Mouse (Mus musculus): Measurements from ENCODE around the gene Cd247. TPM values are rescaled to one million over a fixed set of nuclear protein-coding genes. Genes with fewer than 3 reads are reported as not detected.
"Not testable (repeated sequence)": the region's sequence is repeated elsewhere in the genome, so short reads cannot be mapped to it uniquely, and the experiment has no call there.

Gene Cd247
- 0.99 and 1.00 TPM in 2 replicates for polyA plus RNA-seq (2015; fragmentation: Nextera tagmentation; extraction: Ambion mirVana)

DNA sequence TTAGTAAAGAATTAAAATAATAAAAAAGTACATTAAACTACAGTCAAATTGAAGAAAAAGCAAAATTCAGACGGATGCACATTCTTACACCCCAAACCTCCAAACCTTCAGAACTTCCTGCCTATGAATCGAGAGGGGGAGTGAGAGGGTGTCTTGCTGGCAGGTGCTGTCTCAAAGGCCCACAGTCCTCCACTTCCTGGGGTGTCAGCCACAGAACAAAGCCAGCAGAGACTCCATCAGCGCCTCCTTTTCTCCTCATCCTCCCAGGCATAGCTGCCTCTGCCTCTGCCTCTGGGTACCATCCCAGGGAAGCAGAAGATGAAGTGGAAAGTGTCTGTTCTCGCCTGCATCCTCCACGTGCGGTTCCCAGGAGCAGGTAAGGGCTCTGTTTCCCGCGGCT is at the start of gene Cd247:
Cd247 (plus strand) TSS at position 171 of the 400 bp plus-strand sequence.
- ATAC-seq (ENCODE audit: insufficient number of reproducible peaks, low FRiP score, low TSS enrichment, low read depth), result no peak
- H3K36me3 ChIP-seq, result no peaks in the 10 kb centered on the region
- 78% methylated on average over 8 of the region's 8 CpGs for WGBS
- H3K4me3 ChIP-seq (replicated peaks), result no peak within 1 kb of the TSS
- H3K4me2 ChIP-seq (replicated peaks), result no peak within 1 kb of the TSS
- no peak within 1 kb of the TSS for H3K9ac ChIP-seq
- no peak within 1 kb of the TSS for H3K27ac ChIP-seq (replicated peaks)
- no peaks in the 10 kb centered on the region for H3K9me3 ChIP-seq (replicated peaks)
- peaks cover 32% of the 10 kb centered on the region for H3K27me3 ChIP-seq
- peaks cover 3% of the 10 kb centered on the region; the same call in 1 of the 2 replicates for H3K4me1 ChIP-seq

- H3K9me3 ChIP-seq (replicated peaks), result no peaks in the 10 kb centered on the region
- 0 out of 2 replicates have a peak, but pooled peaks cover 3% of the 10 kb centered on the region for H3K4me1 ChIP-seq
- no peaks in the 10 kb centered on the region for H3K36me3 ChIP-seq
- WGBS, result 74% methylated on average over 1 of the region's 1 CpGs
- no peak overlapping the region for H3K4me2 ChIP-seq (replicated peaks)
- no peak overlapping the region for H3K27ac ChIP-seq (replicated peaks)
- ATAC-seq (ENCODE audit: insufficient number of reproducible peaks, low FRiP score, low TSS enrichment, low read depth), result no peak
- no peak overlapping the region for H3K4me3 ChIP-seq (replicated peaks)
- H3K9ac ChIP-seq, result no peak overlapping the region
- no peaks in the 10 kb centered on the region for H3K27me3 ChIP-seq
These were observed 49.5 kb upstream of the Cd247 start for GRCm38 (mm10) chr1:165738985-165739384.

DNA sequence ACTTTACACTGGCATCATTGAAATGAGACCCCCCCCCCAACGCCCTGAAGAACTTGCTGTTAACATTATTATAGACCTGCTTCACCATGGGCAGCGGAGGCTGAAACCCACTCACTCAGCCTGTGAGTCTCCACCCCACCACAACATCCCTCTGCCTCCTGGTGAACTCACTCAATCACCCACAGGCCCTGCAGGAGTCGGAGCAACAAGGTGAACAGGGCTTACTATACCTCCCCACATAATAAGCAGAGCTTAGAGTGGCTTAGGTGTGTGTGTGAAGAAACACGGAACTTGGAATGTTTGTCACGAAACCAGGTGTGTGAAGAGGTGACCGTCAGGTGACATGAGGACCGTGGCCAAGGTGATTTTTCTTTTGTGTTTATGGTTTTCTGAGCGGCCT is 46.5 kb upstream of the Cd247 start:
- H3K4me2 ChIP-seq (replicated peaks), result no peak overlapping the region
- ATAC-seq (ENCODE audit: insufficient number of reproducible peaks, low FRiP score, low TSS enrichment, low read depth), result no peak
- no peak overlapping the region for H3K4me3 ChIP-seq (replicated peaks)
- whole genome bisulfite sequencing, result 81% methylated on average over 8 of the region's 8 CpGs
- H3K27ac ChIP-seq (replicated peaks), result no peak overlapping the region
- no peak overlapping the region for H3K9ac ChIP-seq
- no peaks in the 10 kb centered on the region for H3K4me1 ChIP-seq
- H3K27me3 ChIP-seq, result no peaks in the 10 kb centered on the region
- H3K9me3 ChIP-seq (replicated peaks), result no peaks in the 10 kb centered on the region
- no peaks in the 10 kb centered on the region for H3K36me3 ChIP-seq

GRCm38 (mm10) chr1:165748053-165748452 is 40.4 kb upstream of the Cd247 start:
- no peak overlapping the region for H3K4me2 ChIP-seq (replicated peaks)
- H3K4me3 ChIP-seq (replicated peaks), result no peak overlapping the region
- WGBS, result 57% methylated on average over 11 of the region's 11 CpGs
- H3K36me3 ChIP-seq, result no peaks in the 10 kb centered on the region
- H3K27ac ChIP-seq (replicated peaks), result no peak overlapping the region
- no peak for ATAC-seq (ENCODE audit: insufficient number of reproducible peaks, low FRiP score, low TSS enrichment, low read depth)
- H3K9me3 ChIP-seq (replicated peaks), result no peaks in the 10 kb centered on the region
- no peaks in the 10 kb centered on the region for H3K27me3 ChIP-seq
- H3K9ac ChIP-seq, result no peak overlapping the region
- H3K4me1 ChIP-seq, result no peaks in the 10 kb centered on the region

DNA sequence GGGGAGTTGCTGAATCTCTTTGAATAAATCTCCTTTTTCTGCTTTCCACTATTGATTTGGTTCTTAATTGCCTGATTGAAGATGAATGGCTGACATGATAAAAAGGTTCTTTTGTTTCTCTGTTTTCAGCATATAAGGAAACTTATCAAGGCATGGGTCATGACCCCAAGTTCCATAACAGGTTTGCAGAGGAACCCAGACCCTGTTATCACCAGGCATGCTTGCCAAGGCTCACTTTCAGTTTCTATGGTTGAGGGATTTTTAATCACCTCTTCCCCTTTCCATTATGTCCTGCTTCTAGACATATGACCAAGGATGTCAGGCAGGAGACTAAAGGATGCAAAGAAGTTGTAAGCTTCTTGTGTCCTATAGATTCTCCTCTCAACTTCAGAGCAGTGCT is 37.3 kb upstream of the Cd247 start:
- H3K36me3 ChIP-seq, result no peaks in the 10 kb centered on the region
- H3K9me3 ChIP-seq (replicated peaks), result no peaks in the 10 kb centered on the region
- no peak overlapping the region for H3K4me3 ChIP-seq (replicated peaks)
- no peaks in the 10 kb centered on the region for H3K27me3 ChIP-seq
- no peaks in the 10 kb centered on the region for H3K4me1 ChIP-seq
- H3K4me2 ChIP-seq (replicated peaks), result no peak overlapping the region
- ATAC-seq (ENCODE audit: insufficient number of reproducible peaks, low FRiP score, low TSS enrichment, low read depth), result no peak
- no peak overlapping the region for H3K27ac ChIP-seq (replicated peaks)
- no peak overlapping the region for H3K9ac ChIP-seq

DNA sequence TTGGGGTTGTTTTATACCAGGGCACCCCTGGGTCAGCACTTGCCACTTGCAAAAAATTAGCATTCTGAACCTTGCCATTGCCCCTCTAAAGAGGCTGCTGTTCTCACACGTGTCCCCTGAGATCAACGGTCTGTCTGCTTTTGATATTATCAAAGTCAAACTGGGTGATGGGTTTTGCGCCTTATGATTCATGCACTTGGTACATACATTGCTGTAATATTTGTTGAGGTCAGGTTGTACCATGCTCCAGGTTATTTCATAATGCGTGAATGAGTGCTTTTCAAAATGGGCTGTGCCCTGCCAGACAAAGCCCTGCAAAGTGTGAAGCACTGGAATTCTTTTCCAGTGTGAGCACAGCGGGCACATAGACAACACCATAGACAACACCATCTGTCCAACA is 36.6 kb upstream of the Cd247 start:
- no peak for ATAC-seq (ENCODE audit: insufficient number of reproducible peaks, low FRiP score, low TSS enrichment, low read depth)
- Histone ChIP-seq H3K9me3 (replicated peaks) (no peaks in the 10 kb centered on the region), H3K27me3 (no peaks in the 10 kb centered on the region), H3K36me3 (no peaks in the 10 kb centered on the region), H3K27ac (replicated peaks) (no peak overlapping the region), H3K4me3 (replicated peaks) (no peak overlapping the region), H3K9ac (no peak overlapping the region), H3K4me2 (replicated peaks) (no peak overlapping the region), H3K4me1 (no peaks in the 10 kb centered on the region)
- WGBS, result 76% methylated on average over 5 of the region's 5 CpGs

GRCm38 (mm10) chr1:165754205-165754604 is 34.3 kb upstream of the Cd247 start:
- no peaks in the 10 kb centered on the region for H3K4me1 ChIP-seq

DNA sequence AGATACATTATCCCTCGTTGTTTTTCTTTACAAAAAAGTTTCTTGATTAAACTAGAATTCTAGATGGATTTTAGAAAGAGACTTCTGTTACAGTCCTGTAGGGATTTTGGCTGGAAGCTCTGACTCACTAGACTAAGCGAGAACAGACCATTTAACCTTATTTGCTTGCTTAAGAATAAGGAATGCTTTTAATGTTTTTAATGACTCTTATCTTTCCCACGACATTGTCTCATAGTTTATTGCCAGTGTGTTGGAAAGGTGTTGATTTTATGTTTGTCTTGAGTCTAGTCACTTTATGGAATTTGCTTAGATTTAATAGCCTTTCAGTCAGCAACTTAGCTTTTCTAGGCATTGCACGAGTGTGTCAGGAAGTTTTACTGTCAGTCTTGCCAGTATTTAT is 33.3 kb upstream of the Cd247 start:
- no peaks in the 10 kb centered on the region for H3K36me3 ChIP-seq
- 42% methylated on average over 4 of the region's 4 CpGs for WGBS
- H3K9me3 ChIP-seq (replicated peaks), result no peaks in the 10 kb centered on the region
- no peak overlapping the region for H3K9ac ChIP-seq
- H3K4me1 ChIP-seq, result no peaks in the 10 kb centered on the region
- H3K4me3 ChIP-seq (replicated peaks), result no peak overlapping the region
- H3K27me3 ChIP-seq, result no peaks in the 10 kb centered on the region
- ATAC-seq (ENCODE audit: insufficient number of reproducible peaks, low FRiP score, low TSS enrichment, low read depth), result no peak
- no peak overlapping the region for H3K4me2 ChIP-seq (replicated peaks)
- no peak overlapping the region for H3K27ac ChIP-seq (replicated peaks)

More at GRCm38 (mm10) chr1:165754205-165754604, 34.3 kb upstream of the Cd247 start:
- Histone ChIP-seq H3K9me3 (replicated peaks) (no peaks in the 10 kb centered on the region), H3K36me3 (no peaks in the 10 kb centered on the region), H3K27me3 (no peaks in the 10 kb centered on the region), H3K27ac (replicated peaks) (no peak overlapping the region), H3K4me2 (replicated peaks) (no peak overlapping the region), H3K9ac (no peak overlapping the region), H3K4me3 (replicated peaks) (no peak overlapping the region)
- ATAC-seq (ENCODE audit: insufficient number of reproducible peaks, low FRiP score, low TSS enrichment, low read depth), result no peak
- 81% methylated on average over 6 of the region's 6 CpGs for WGBS

DNA sequence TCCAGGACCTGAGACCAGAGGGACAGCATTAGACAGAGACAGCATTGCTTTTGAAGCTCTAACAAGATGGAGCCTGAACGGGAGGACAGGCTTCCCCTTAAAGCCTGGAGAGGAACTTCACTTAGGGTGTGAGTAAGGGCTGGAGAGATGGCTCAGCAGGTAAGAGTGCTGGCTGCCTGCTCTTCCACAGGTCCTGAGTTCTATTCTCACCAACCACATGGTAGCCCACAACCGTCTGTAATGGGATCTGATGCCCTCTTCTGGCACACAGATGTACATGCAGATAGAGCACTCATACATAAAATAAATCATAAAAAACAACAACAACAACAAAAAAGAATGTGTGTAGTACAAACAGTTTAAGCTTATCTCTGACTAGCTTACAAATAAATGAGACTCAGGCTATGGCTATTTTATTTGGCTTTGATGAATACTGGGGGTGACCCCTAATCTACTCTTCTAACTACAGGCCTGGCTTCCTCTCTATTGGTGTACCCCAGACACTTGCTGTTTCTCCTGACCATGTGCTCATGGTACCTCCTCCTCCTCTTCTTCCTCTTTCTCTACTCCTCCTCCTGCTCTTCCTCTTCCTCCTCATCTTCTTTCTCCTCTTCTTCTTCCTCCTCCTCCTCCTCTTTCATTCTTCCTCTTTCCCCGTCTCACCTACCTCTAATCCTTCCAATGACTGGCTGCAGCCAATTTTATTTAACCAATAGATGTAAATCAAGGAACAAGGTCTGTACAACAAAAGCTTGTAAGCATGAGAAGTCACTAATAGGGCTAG is 26.8 kb upstream of the Cd247 start:
- 72% methylated on average over 3 of the region's 3 CpGs for WGBS
- H3K4me1 ChIP-seq, result peaks cover 11% of the 10 kb centered on the region
- H3K9ac ChIP-seq, result no peak overlapping the region

DNA sequence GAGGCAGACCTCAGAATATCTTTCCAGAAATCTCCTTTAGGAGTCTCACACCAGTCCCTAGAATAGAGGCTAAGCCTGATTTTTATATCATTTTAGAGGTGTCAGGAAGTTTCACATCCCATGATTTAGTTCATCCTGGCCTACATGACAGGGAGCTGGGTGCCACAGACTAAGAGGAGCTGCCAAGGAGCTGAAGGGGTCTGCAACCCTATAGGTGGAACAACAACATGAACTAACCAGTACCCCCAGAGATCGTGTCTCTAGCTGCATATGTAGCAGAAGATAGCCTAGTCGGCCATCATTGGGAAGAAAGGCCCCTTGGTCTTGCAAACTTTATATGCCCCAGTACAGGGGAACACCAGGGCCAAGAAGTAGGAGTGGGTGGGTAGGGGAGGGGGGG is 26.0 kb upstream of the Cd247 start:
- WGBS, result 65% methylated on average over 2 of the region's 2 CpGs
- H3K9me3 ChIP-seq (replicated peaks); H3K27ac ChIP-seq (replicated peaks); H3K9ac ChIP-seq; H3K36me3 ChIP-seq; H3K4me2 ChIP-seq (replicated peaks); H3K27me3 ChIP-seq; ATAC-seq (ENCODE audit: insufficient number of reproducible peaks, low FRiP score, low TSS enrichment, low read depth); H3K4me3 ChIP-seq (replicated peaks): not testable (repeated sequence)
- peaks cover 11% of the 10 kb centered on the region for H3K4me1 ChIP-seq

More for the DNA sequence above, 26.8 kb upstream of the Cd247 start:
- no peak for ATAC-seq (ENCODE audit: insufficient number of reproducible peaks, low FRiP score, low TSS enrichment, low read depth)
- no peak overlapping the region for H3K4me2 ChIP-seq (replicated peaks)
- no peaks in the 10 kb centered on the region for H3K9me3 ChIP-seq (replicated peaks)
- H3K27ac ChIP-seq (replicated peaks), result no peak overlapping the region
- H3K4me3 ChIP-seq (replicated peaks), result no peak overlapping the region
- H3K36me3 ChIP-seq, result no peaks in the 10 kb centered on the region
- H3K27me3 ChIP-seq, result no peaks in the 10 kb centered on the region

DNA sequence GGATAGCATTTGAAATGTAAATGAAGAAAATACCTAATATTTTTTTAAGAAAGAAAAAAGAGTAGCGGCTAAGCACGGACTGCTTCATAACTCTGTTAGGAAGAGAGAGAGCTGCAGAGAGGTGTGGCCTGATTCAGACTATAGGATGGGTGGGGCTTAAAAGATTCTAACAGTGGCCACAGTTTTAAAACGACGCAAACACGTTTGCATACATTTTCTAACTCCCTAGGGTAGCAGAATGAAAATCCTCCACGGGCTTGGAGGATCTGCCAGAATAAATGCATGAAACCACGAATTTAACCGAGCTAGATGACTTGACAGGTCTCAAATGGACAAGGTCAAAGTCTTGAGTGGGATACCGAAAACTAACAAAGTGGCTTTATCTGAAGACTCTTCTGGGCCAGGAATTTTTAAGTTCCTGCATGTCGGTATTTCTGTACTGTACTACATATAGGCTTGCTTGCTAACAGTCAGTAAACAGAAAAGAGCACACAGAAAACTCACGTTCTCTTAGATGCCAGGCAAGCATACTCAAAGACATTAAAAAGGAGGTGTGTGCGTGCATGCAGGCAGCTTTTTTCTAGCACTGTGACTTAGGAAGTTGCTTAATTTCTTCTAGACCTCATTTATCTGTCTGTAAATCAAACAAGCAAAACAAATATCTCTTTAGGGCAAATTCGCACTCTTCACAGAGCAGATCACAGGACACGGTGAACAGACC is 25.4 kb upstream of the Cd247 start:
- Histone ChIP-seq H3K9me3 (replicated peaks) (no peaks in the 10 kb centered on the region), H3K4me1 (peaks cover 11% of the 10 kb centered on the region), H3K27ac (replicated peaks) (no peak overlapping the region), H3K27me3 (no peaks in the 10 kb centered on the region), H3K36me3 (no peaks in the 10 kb centered on the region), H3K4me3 (replicated peaks) (peak overlapping the region; percentile 78), H3K9ac (no peak overlapping the region), H3K4me2 (replicated peaks) (peak overlapping the region; percentile 91)
- ATAC-seq (ENCODE audit: insufficient number of reproducible peaks, low FRiP score, low TSS enrichment, low read depth), result 0 out of 2 replicates have a peak, but pooled peaks have one; percentile 9
- 19% methylated on average over 14 of the region's 14 CpGs for WGBS
